ENCODE assay signal across 25 mouse cellular contexts in the genomic region with DNA sequence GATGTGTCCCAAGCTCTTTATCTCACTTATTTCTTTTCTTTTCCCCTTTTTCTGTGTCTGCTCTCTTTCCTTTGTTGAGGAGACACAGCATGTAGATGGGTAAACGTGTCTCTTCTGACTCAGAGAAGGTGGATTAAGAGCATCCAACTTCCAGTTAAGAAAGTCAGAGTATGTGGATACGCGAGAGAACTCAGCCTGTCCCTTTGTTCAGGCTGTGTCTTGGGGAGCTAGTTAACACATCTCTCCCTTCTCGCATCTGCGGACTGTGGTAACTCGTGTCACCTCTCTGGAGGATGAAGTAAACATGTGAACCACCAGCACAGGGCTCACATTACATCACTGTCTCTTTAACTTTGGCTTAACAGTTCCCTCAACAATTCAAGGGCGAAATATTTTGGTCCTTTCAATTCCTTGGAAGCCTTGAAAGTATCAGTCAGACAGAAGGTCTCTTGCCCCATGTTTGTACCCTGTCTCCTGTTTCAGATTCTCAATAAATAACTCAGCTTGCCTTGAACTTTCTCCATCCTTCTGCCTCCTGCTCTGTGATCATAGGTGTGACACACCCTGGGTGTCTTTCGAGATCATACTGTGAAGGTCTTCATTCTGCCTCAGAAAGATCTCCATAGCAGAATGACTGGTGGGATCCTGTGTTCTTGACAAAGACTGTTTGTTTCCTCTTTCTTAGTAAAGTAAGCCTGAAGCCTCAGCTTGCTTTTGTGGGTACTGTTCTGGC. TPM values are rescaled to one million over a fixed set of nuclear protein-coding genes. Genes with fewer than 3 reads are reported as not detected.
DNase-seq lines count a peak whose midpoint lies in the region; ATAC-seq lines count a peak whose summit lies in the region.
"Had no signal": no experiment of that assay in that cellular context is flagged by ENCODE, and none has a peak within 500 bp of the region (broad histone marks: within the 10 kb centered on the region; RNA-seq: fewer than 3 reads in every experiment).

No protein-coding gene starts in this region.

- H3K4me1 ChIP-seq in kidney, embryonic 16.5 days (ENCODE audit: insufficient read depth, low read length), result peaks cover 7% of the 10 kb centered on the region; the same call in 1 of the 2 replicates

- no peaks in the 10 kb centered on the region for H3K9me3 ChIP-seq in kidney, embryonic 16.5 days (ENCODE audit: low read length)
- H3K9me3 ChIP-seq: forebrain, embryonic 10.5 days; forebrain, embryonic 13.5 days; heart, embryonic 10.5 days; heart, embryonic 13.5 days had no signal

- 44% methylated on average over 8 of the region's 8 CpGs for WGBS in kidney, embryonic 16.5 days

- no peak overlapping the region for H3K4me3 ChIP-seq in kidney, embryonic 16.5 days (ENCODE audit: low read length)
- H3K4me3 ChIP-seq: forebrain, embryonic 10.5 days; forebrain, embryonic 13.5 days; heart, adult 2 months; heart, embryonic 10.5 days; heart, embryonic 13.5 days had no signal

- H3K27ac ChIP-seq in kidney, embryonic 16.5 days (ENCODE audit: low read length), result no peak overlapping the region
- H3K27ac ChIP-seq: forebrain, embryonic 10.5 days; forebrain, embryonic 13.5 days; heart, adult 2 months; heart, embryonic 10.5 days; heart, embryonic 13.5 days; hindbrain, embryonic 14.5 days; hindbrain, postnatal 0 days had no signal

- H3K4me2 ChIP-seq in kidney, embryonic 16.5 days (replicated peaks; ENCODE audit: low read depth, low read length), result no peak overlapping the region
- H3K4me2 ChIP-seq: forebrain, embryonic 13.5 days; heart, embryonic 13.5 days; hindbrain, embryonic 14.5 days had no signal

- ATAC-seq in kidney, embryonic 16.5 days (ENCODE audit: low FRiP score, low TSS enrichment), result peak; percentile 46; the same call in 1 of the 2 replicates
- ATAC-seq: CD4-positive, CD25-positive, alpha-beta regulatory T cell, adult 4 months; forebrain, embryonic 13.5 days; forebrain, embryonic 16.5 days; hindbrain, postnatal 0 days; inflammation-experienced regulatory T-cells, adult 6 months had no signal

- H3K9ac ChIP-seq in kidney, embryonic 16.5 days (replicated peaks; ENCODE audit: low read length), result no peak overlapping the region
- H3K9ac ChIP-seq: forebrain, embryonic 13.5 days; heart, embryonic 13.5 days; hindbrain, embryonic 14.5 days had no signal

- H3K27me3 ChIP-seq in kidney, embryonic 16.5 days (ENCODE audit: insufficient read depth, low read length), result no peaks in the 10 kb centered on the region
- H3K27me3 ChIP-seq: forebrain, embryonic 13.5 days; heart, embryonic 13.5 days had no signal

- H3K36me3 ChIP-seq in kidney, embryonic 16.5 days (ENCODE audit: insufficient read depth, low read length), result no peaks in the 10 kb centered on the region
- H3K36me3 ChIP-seq: forebrain, embryonic 10.5 days; heart, embryonic 10.5 days; heart, embryonic 13.5 days had no signal

- DNase-seq in adrenal gland, adult 8-10 months, result peak; percentile 48
- no peak for DNase-seq in adrenal gland, postnatal 25 days
- DNase-seq in kidney, postnatal 36 days, result no peak
- DNase-seq in adrenal gland, postnatal 14 days, result peak; percentile 27
- no peak for DNase-seq in cerebellum, adult 8-10 months
- DNase-seq: cerebellum, adult 11-12 months; cerebellum, adult 9-10 months; cerebellum, postnatal 14 days; gastrocnemius, postnatal 10 days; gastrocnemius, postnatal 36 days; heart, adult 2 months; heart, postnatal 14 days; heart, postnatal 4 days had no signal

RNA-seq across cellular contexts. Expression of gene Ptprg, which starts 51.0 kb away (rescaled TPM):
- total RNA-seq in adrenal gland, adult 8-10 months (2022), result 100 to 1,000 TPM in 3 of 4 experiments, 10 to 100 TPM in 1; 96.2 to 135 (median 118) TPM
- 88.7 and 106 TPM in 2 replicates for total RNA-seq in adrenal gland, postnatal 25 days (2021)
- polyA plus RNA-seq in kidney, embryonic 16.5 days (2015; fragmentation: Nextera tagmentation; extraction: Ambion mirVana), result 38.7 and 42.2 TPM in 2 replicates
- total RNA-seq in adrenal gland, postnatal 14 days (2021), result 99.9 and 101 TPM in 2 replicates
- total RNA-seq: granulocyte monocyte progenitor cell, adult 5-6 weeks; MEL had no signal
- polyA plus RNA-seq: CD4-positive, CD25-positive, alpha-beta regulatory T cell, adult 4 months had no signal

Comparison
In these comparisons a context has a peak if more than half of its experiments do, and no peak if none do; other contexts are left out.
1. DNase-seq: peak in adrenal gland, adult 8-10 months (single experiment) and adrenal gland, postnatal 14 days (single experiment); none in adrenal gland, postnatal 25 days (single experiment), kidney, postnatal 36 days (0 of 2) and cerebellum, adult 8-10 months (single experiment).